Mouse (Mus musculus): ENCODE measurements around the gene Zdhhc16. TPM values are rescaled to one million over a fixed set of nuclear protein-coding genes. Genes with fewer than 3 reads are reported as not detected.

Zdhhc16 gene
- total RNA-seq, 1 experiment: 62.7 TPM

GRCm38 (mm10) chr19:41980819-41981594 lies 47.7 kb downstream of the Zdhhc16 start, which contains the start of gene Mms19:
Mms19 (minus strand) TSS chr19:41981157.
- Histone ChIP-seq H3K9me3 (ENCODE audit: control insufficient read depth, insufficient read depth, low read depth, low read length) (no peaks in the 10 kb centered on the region), H3K4me1 (ENCODE audit: control insufficient read depth in 2 of 2, insufficient read depth in 2 of 2, low read length in 2 of 2, poor library complexity in 1 of 2) (peaks cover 9 to 12% of the 10 kb centered on the region in 2 experiments), H3K27ac (ENCODE audit: insufficient read depth, low read depth, low read length, poor library complexity, severe bottlenecking) (peak within 1 kb of the TSS; percentile 85), H3K4me3 (ENCODE audit: insufficient read depth in 1 of 2, low read depth in 1 of 2, low read length in 2 of 2, poor library complexity in 1 of 2, severe bottlenecking in 1 of 2) (peak within 1 kb of the TSS; percentile 87 to 93), H3K36me3 (ENCODE audit: control insufficient read depth, insufficient read depth, low read length, poor library complexity, severe bottlenecking) (0 out of 2 replicates have a peak, but pooled peaks cover 6% of the 10 kb centered on the region), H3K9ac (ENCODE audit: insufficient read depth, low read depth, low read length, poor library complexity, severe bottlenecking) (peak within 1 kb of the TSS; percentile 86)
- peak; percentile 99 for DNase-seq (ENCODE audit: low read depth, low spot score)
- TF ChIP-seq HCFC1 (IDR thresholded peaks at IDR 0.05; ENCODE audit: borderline replicate concordance, insufficient read depth, low read length) (no peak; the same call in 1 of the 2 replicates), ZNF384 (IDR thresholded peaks at IDR 0.05; ENCODE audit: low read depth, low read length) (no peak), CHD2 (IDR thresholded peaks at IDR 0.05; ENCODE audit: low read depth, low read length) (no peak), MAFK (IDR thresholded peaks at IDR 0.05; ENCODE audit: insufficient read depth, low read depth, low read length) (no peak), ZC3H11A (IDR thresholded peaks at IDR 0.05; ENCODE audit: borderline replicate concordance, low read depth, low read length) (no peak)
- in situ Hi-C loops (cut with MboI; ENCODE audit: low sequenced_read_pairs in 2 of 2, unreplicated experiment in 2 of 2): no loop called here

GRCm38 (mm10) chr19:41981595-41981927 lies 48.3 kb downstream of the Zdhhc16 start, which contains the start of gene Ubtd1:
Ubtd1 (plus strand) TSS chr19:41981763.
- TF ChIP-seq HCFC1 (IDR thresholded peaks at IDR 0.05; ENCODE audit: borderline replicate concordance, insufficient read depth, low read length): no peak
- TF ChIP-seq CHD2 (IDR thresholded peaks at IDR 0.05; ENCODE audit: low read depth, low read length): no peak
- no peak for TF ChIP-seq ZC3H11A (IDR thresholded peaks at IDR 0.05; ENCODE audit: borderline replicate concordance, low read depth, low read length)
- TF ChIP-seq MAFK (IDR thresholded peaks at IDR 0.05; ENCODE audit: insufficient read depth, low read depth, low read length): no peak
- TF ChIP-seq ZNF384 (IDR thresholded peaks at IDR 0.05; ENCODE audit: low read depth, low read length): no peak
- no peaks in the 10 kb centered on the region for H3K9me3 ChIP-seq (ENCODE audit: control insufficient read depth, insufficient read depth, low read depth, low read length)
- in situ Hi-C loops (cut with MboI; ENCODE audit: low sequenced_read_pairs in 2 of 2, unreplicated experiment in 2 of 2): no loop called here
- peaks cover 9 to 12% of the 10 kb centered on the region in 2 experiments for H3K4me1 ChIP-seq (ENCODE audit: control insufficient read depth in 2 of 2, insufficient read depth in 2 of 2, low read length in 2 of 2, poor library complexity in 1 of 2)
- H3K27ac ChIP-seq (ENCODE audit: insufficient read depth, low read depth, low read length, poor library complexity, severe bottlenecking): peak within 1 kb of the TSS; percentile 85
- 0 out of 2 replicates have a peak, but pooled peaks cover 6% of the 10 kb centered on the region for H3K36me3 ChIP-seq (ENCODE audit: control insufficient read depth, insufficient read depth, low read length, poor library complexity, severe bottlenecking)
- peak within 1 kb of the TSS; percentile 86 for H3K9ac ChIP-seq (ENCODE audit: insufficient read depth, low read depth, low read length, poor library complexity, severe bottlenecking)
- peak within 1 kb of the TSS; percentile 87 to 93 for H3K4me3 ChIP-seq (ENCODE audit: insufficient read depth in 1 of 2, low read depth in 1 of 2, low read length in 2 of 2, poor library complexity in 1 of 2, severe bottlenecking in 1 of 2)
- DNase-seq (ENCODE audit: low read depth, low spot score): no peak

GRCm38 (mm10) chr19:41981931-41982790 lies 48.9 kb downstream of the Zdhhc16 start:
- no peak for DNase-seq (ENCODE audit: low read depth, low spot score)
- Histone ChIP-seq H3K27ac (ENCODE audit: insufficient read depth, low read depth, low read length, poor library complexity, severe bottlenecking) (peak overlapping the region; percentile 7; the same call in 1 of the 2 replicates), H3K4me3 (ENCODE audit: insufficient read depth in 1 of 2, low read depth in 1 of 2, low read length in 2 of 2, poor library complexity in 1 of 2, severe bottlenecking in 1 of 2) (peak overlapping the region; percentile 87 to 93), H3K4me1 (ENCODE audit: control insufficient read depth in 2 of 2, insufficient read depth in 2 of 2, low read length in 2 of 2, poor library complexity in 1 of 2) (peaks cover 9 to 12% of the 10 kb centered on the region in 2 experiments), H3K36me3 (ENCODE audit: control insufficient read depth, insufficient read depth, low read length, poor library complexity, severe bottlenecking) (peaks cover 6% of the 10 kb centered on the region; the same call in 1 of the 2 replicates), H3K9me3 (ENCODE audit: control insufficient read depth, insufficient read depth, low read depth, low read length) (no peaks in the 10 kb centered on the region), H3K9ac (ENCODE audit: insufficient read depth, low read depth, low read length, poor library complexity, severe bottlenecking) (peak overlapping the region; percentile 77)
- TF ChIP-seq CHD2 (IDR thresholded peaks at IDR 0.05; ENCODE audit: low read depth, low read length): no peak
- no peak for TF ChIP-seq ZNF384 (IDR thresholded peaks at IDR 0.05; ENCODE audit: low read depth, low read length)
- TF ChIP-seq ZC3H11A (IDR thresholded peaks at IDR 0.05; ENCODE audit: borderline replicate concordance, low read depth, low read length): no peak
- no peak for TF ChIP-seq HCFC1 (IDR thresholded peaks at IDR 0.05; ENCODE audit: borderline replicate concordance, insufficient read depth, low read length)
- no peak for TF ChIP-seq MAFK (IDR thresholded peaks at IDR 0.05; ENCODE audit: insufficient read depth, low read depth, low read length)
- in situ Hi-C loops (cut with MboI; ENCODE audit: low sequenced_read_pairs in 2 of 2, unreplicated experiment in 2 of 2): no loop called here

- peak overlapping the region; percentile 77; the same call in 1 of the 2 replicates for H3K9ac ChIP-seq (ENCODE audit: insufficient read depth, low read depth, low read length, poor library complexity, severe bottlenecking)
- in situ Hi-C loops (cut with MboI; ENCODE audit: low sequenced_read_pairs in 2 of 2, unreplicated experiment in 2 of 2): no loop called here
- no peak overlapping the region for H3K27ac ChIP-seq (ENCODE audit: insufficient read depth, low read depth, low read length, poor library complexity, severe bottlenecking)
- peak overlapping the region; percentile 87 to 93 for H3K4me3 ChIP-seq (ENCODE audit: insufficient read depth in 1 of 2, low read depth in 1 of 2, low read length in 2 of 2, poor library complexity in 1 of 2, severe bottlenecking in 1 of 2)
- H3K9me3 ChIP-seq (ENCODE audit: control insufficient read depth, insufficient read depth, low read depth, low read length): no peaks in the 10 kb centered on the region
- TF ChIP-seq HCFC1 (IDR thresholded peaks at IDR 0.05; ENCODE audit: borderline replicate concordance, insufficient read depth, low read length) (no peak), CHD2 (IDR thresholded peaks at IDR 0.05; ENCODE audit: low read depth, low read length) (no peak), MAFK (IDR thresholded peaks at IDR 0.05; ENCODE audit: insufficient read depth, low read depth, low read length) (no peak), ZNF384 (IDR thresholded peaks at IDR 0.05; ENCODE audit: low read depth, low read length) (no peak), ZC3H11A (IDR thresholded peaks at IDR 0.05; ENCODE audit: borderline replicate concordance, low read depth, low read length) (no peak)
- H3K36me3 ChIP-seq (ENCODE audit: control insufficient read depth, insufficient read depth, low read length, poor library complexity, severe bottlenecking): peaks cover 2% of the 10 kb centered on the region; the same call in 1 of the 2 replicates
- peaks cover 9 to 12% of the 10 kb centered on the region in 2 experiments for H3K4me1 ChIP-seq (ENCODE audit: control insufficient read depth in 2 of 2, insufficient read depth in 2 of 2, low read length in 2 of 2, poor library complexity in 1 of 2)
- DNase-seq (ENCODE audit: low read depth, low spot score): no peak
These were observed 49.5 kb downstream of the Zdhhc16 start for GRCm38 (mm10) chr19:41982791-41983150.

All from ES-E14 (cell line).